Mouse (Mus musculus) kidney, embryonic 15.5 days (tissue): Measurements from ENCODE around the gene Creb3l1. TPM values are rescaled to one million over a fixed set of nuclear protein-coding genes. Genes with fewer than 3 reads are reported as not detected.
A peak's percentile ranks its signal among the peaks of the same experiment; 100 is the strongest.

Experiments used
- ATAC-seq: fragments of 200-750 bp; cut with Nextera tagmentation; replicated peaks from 2 replicates; pipeline ENCODE4 v1.8.0; 2017; ENCODE audit warnings: moderate TSS enrichment; ENCODE audit not compliant: low FRiP score
- H3K27ac ChIP-seq: fragments of 300-500 bp; sonication (generic); 2 replicates; pipeline ENCODE4 v1.5.1; 2015; ENCODE audit warnings: mild to moderate bottlenecking, inconsistent platforms
- H3K27me3 ChIP-seq: fragments of 300-500 bp; sonication (generic); 2 replicates; pipeline ENCODE4 v1.6.1; 2015; ENCODE audit warnings: inconsistent platforms
- H3K36me3 ChIP-seq: fragments of 300-500 bp; sonication (generic); 2 replicates; pipeline ENCODE4 v1.6.1; 2015; ENCODE audit warnings: inconsistent platforms
- H3K4me1 ChIP-seq: fragments of 300-500 bp; sonication (generic); 2 replicates; pipeline ENCODE4 v1.6.1; 2015; ENCODE audit warnings: inconsistent platforms
- H3K4me2 ChIP-seq: fragments of 300-500 bp; sonication (generic); 2 replicates; pipeline ENCODE4 v1.6.1; 2015; ENCODE audit warnings: moderate library complexity, mild to moderate bottlenecking, inconsistent platforms
- H3K4me3 ChIP-seq: fragments of 300-500 bp; sonication (generic); replicated peaks from 2 replicates; pipeline ENCODE4 v1.5.1; 2015; ENCODE audit warnings: mild to moderate bottlenecking, inconsistent platforms
- H3K9ac ChIP-seq: fragments of 300-500 bp; sonication (generic); 2 replicates; pipeline ENCODE4 v1.6.1; 2015; ENCODE audit warnings: mild to moderate bottlenecking, inconsistent platforms
- H3K9me3 ChIP-seq: fragments of 300-500 bp; sonication (generic); replicated peaks from 2 replicates; pipeline ENCODE4 v1.6.1; 2016; ENCODE audit warnings: inconsistent platforms
- WGBS: fragments of 180-500 bp; shearing (Covaris S2); methylation state at CpG from one replicate; pipeline ENCODE4 v1.1.7; 2015; ENCODE audit warnings: mixed read lengths; 5-methylcytosine and 5-hydroxymethylcytosine counted together
- polyA plus RNA-seq: library from polyadenylated mRNA; unstranded; fragments of >200 nt; fragmentation: Nextera tagmentation; extraction: Ambion mirVana; gene quantifications from 2 replicates; pipeline ENCODE4 v1.2.1, GENCODE M21; 2015

Gene Creb3l1
- polyA plus RNA-seq, 1 experiment from 2014 or later: 14.9 TPM

DNA sequence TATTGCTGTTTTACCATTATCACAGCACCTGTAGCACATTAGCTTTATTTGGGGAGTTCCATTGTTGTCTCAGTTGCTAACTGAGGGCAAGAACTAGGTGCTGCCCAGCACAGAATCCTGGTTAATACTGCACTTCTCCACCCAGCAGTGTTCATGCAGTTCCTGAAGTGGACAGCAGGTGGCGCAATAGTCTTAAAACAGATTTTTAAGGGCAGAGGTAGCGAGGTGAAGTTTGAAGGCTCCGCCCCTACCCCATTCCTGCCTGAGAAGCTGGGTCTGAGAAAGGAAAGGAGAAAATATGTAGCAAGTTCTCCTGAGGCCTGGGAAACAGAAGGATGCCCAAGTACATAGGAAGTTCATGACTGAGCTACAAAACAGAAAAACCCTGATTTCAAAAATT lies 36.8 kb downstream of the Creb3l1 start:
- ATAC-seq: no peak

DNA sequence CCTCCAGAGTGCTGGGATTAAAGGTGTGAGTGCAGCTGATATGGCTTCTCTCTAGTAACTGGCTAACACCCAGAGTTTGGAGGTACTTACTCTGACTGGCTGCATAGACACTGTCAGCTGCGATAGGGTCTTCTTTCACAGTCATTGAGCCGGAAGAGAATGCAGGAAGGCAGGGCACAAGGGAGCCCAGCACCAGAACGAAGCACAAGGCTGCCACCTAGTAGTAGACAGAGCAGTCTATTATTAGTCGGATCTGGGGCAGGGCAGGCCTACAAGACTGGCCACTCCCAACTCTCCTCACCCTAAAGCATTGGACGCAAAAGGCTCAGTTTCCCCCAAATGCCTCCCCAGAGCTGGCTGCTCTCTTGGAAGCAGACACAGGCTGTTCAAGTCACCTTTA lies 38.2 kb downstream of the Creb3l1 start:
- Histone ChIP-seq H3K27me3 (no peaks in the 10 kb centered on the region), H3K9me3 (no peaks in the 10 kb centered on the region), H3K9ac (no peak overlapping the region), H3K4me2 (no peak overlapping the region), H3K4me1 (peaks cover 35% of the 10 kb centered on the region), H3K4me3 (no peak overlapping the region), H3K36me3 (peaks cover 23% of the 10 kb centered on the region), H3K27ac (peak overlapping the region; percentile 41; the same call in 1 of the 2 replicates)
- ATAC-seq: peak; percentile 41; the same call in 1 of the 2 replicates
- WGBS: 8% methylated on average over 5 of the region's 5 CpGs

More for the DNA sequence above, 36.8 kb downstream of the Creb3l1 start:
- no peak overlapping the region for H3K4me3 ChIP-seq
- H3K9ac ChIP-seq: no peak overlapping the region
- peaks cover 25% of the 10 kb centered on the region for H3K36me3 ChIP-seq
- 2% methylated on average over 3 of the region's 3 CpGs for WGBS
- H3K9me3 ChIP-seq: no peaks in the 10 kb centered on the region
- no peak overlapping the region for H3K27ac ChIP-seq
- peaks cover 33% of the 10 kb centered on the region for H3K4me1 ChIP-seq
- H3K27me3 ChIP-seq: no peaks in the 10 kb centered on the region
- H3K4me2 ChIP-seq: no peak overlapping the region

DNA sequence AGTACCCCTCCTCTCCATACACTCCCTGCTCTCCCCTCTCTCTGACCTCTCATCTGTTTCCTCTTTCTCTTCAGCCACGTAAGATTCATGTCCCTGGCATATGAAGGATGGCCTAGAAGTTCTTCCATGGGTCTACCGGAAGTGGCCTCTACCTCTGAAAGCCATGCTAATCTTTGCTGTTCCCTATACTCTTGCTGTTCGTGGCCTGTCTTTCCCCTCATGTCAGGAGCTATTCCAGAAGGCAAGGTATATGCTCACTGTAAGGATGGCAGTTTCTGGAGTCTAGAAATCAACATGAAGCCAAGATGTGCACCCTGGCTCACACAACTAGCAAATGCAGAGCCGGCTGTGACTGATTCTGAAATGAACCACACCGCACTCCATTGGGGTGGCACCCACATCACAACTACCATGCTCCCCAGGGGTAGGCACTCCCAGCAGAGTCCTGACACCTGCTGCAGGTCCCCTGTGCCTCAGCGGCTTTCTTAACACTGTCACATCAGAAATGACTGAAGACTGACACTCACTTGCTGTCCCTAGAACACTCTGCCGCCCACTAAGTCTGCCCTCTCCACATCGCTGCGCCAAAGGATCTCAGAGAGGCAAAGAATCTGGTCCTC lies 39.3 kb downstream of the Creb3l1 start:
- H3K27ac ChIP-seq: peak overlapping the region; percentile 93
- H3K36me3 ChIP-seq: peaks cover 13% of the 10 kb centered on the region
- WGBS: 34% methylated on average over 9 of the region's 9 CpGs
- no peak overlapping the region for H3K9ac ChIP-seq
- H3K4me3 ChIP-seq: no peak overlapping the region
- no peaks in the 10 kb centered on the region for H3K27me3 ChIP-seq
- H3K9me3 ChIP-seq: no peaks in the 10 kb centered on the region
- H3K4me1 ChIP-seq: peaks cover 44% of the 10 kb centered on the region
- peak overlapping the region; percentile 53 for H3K4me2 ChIP-seq
- ATAC-seq: no peak; the same call in 1 of the 2 replicates

DNA sequence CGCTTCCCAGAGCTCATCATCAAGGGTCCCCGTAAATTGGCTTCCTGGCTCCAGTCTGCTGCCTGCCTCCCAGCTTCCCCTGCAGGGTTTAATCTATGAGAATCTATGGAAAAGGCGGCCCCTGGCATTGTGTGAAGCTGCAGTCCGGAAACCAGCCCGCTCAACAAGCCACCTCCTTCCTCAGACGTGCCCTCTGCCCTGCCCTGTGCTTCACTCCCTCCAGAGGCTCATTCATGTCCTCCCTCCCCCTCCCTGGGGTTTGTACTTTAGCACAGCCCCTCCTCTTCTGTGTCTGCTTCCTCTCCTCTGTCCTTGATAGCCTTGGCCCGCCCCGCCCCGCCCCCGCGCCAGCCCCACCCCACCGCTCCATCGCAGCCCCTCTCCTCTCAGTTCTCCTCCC lies 39.9 kb downstream of the Creb3l1 start:
- no peaks in the 10 kb centered on the region for H3K9me3 ChIP-seq
- WGBS: under 1% methylated on average over 10 of the region's 13 CpGs
- H3K9ac ChIP-seq: peak overlapping the region; percentile 33; the same call in 1 of the 2 replicates

DNA sequence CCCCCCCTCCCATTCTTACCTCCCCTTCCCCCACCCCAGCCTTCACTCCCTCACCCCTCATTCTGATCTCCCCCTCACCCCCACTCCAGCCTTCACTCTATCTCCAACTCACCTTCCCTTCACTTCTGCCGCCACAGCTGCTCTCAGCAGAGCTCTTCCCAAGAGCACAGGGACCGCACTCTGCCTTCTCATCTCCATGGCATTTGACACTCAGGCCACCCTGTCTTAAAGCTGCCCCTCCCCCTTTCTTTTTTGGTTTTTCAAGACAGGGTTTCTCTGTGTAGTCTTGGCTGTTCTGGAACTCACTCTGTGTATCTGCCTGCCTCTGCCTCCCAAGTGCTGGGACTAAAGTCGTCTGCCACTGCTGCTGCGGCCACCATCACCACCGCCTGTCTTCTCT lies 43.5 kb downstream of the Creb3l1 start:
- Histone ChIP-seq H3K27me3 (peaks cover 25% of the 10 kb centered on the region), H3K4me2 (no peak overlapping the region), H3K9ac (no peak overlapping the region), H3K4me1 (peaks cover 46% of the 10 kb centered on the region), H3K27ac (no peak overlapping the region), H3K9me3 (no peaks in the 10 kb centered on the region), H3K36me3 (peaks cover 5% of the 10 kb centered on the region; the same call in 1 of the 2 replicates), H3K4me3 (no peak overlapping the region)
- no peak for ATAC-seq
- 61% methylated on average over 5 of the region's 5 CpGs for WGBS

More for the DNA sequence above, 39.9 kb downstream of the Creb3l1 start:
- H3K4me1 ChIP-seq: peaks cover 44% of the 10 kb centered on the region
- peak overlapping the region; percentile 18; the same call in 1 of the 2 replicates for H3K4me3 ChIP-seq
- H3K27me3 ChIP-seq: no peaks in the 10 kb centered on the region
- peak; percentile 89 for ATAC-seq
- H3K27ac ChIP-seq: peak overlapping the region; percentile 93
- peak overlapping the region; percentile 53 for H3K4me2 ChIP-seq
- H3K36me3 ChIP-seq: peaks cover 7% of the 10 kb centered on the region

DNA sequence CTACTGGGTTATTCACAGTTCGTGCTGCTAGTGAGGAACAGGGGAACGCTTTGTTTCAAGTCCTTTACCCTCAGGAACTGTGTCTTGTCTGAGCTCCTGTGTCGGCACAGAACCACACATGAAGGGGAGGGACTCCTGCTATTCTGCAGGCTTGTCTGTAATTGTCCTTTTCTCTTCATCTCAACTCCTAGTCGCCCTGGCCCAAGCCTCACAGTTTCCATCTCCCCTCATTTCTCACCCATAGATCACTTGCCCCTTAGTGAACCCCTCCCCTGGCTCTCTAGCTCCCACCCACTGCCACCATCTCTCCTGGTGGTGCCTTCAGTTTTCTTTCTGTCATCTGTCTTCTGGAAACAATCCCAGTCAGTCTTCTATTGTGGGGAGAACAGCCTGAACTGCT lies 44.1 kb downstream of the Creb3l1 start:
- no peak for ATAC-seq
- Histone ChIP-seq H3K27me3 (peaks cover 31% of the 10 kb centered on the region), H3K9me3 (no peaks in the 10 kb centered on the region), H3K4me1 (peaks cover 47% of the 10 kb centered on the region), H3K27ac (0 out of 2 replicates have a peak overlapping the region, but pooled peaks have one; percentile 22), H3K9ac (no peak overlapping the region), H3K4me3 (no peak overlapping the region), H3K4me2 (no peak overlapping the region), H3K36me3 (peaks cover 5% of the 10 kb centered on the region; the same call in 1 of the 2 replicates)
- WGBS: 32% methylated on average over 4 of the region's 4 CpGs

DNA sequence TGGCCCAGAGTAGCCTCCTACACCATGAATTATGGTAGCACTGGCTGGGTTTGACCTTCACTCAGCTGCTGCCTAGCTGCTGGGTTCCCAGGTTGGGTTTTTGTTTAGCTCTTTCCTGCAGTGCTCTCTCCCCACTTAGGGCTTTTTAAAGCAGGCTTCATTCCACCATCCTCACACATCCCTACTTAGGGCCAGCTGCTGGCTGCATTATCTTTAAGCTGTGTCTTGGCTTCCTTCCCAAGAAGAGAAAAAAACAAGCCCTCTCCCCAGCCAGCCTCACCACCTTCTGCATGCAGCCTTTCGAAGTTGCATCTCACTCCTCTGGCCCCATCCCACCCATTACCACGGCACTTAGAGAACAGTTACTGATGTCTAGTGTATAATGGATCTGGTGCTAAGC lies 45.8 kb downstream of the Creb3l1 start:
- no peak for ATAC-seq
- H3K27ac ChIP-seq: no peak overlapping the region
- 24% methylated on average over 2 of the region's 2 CpGs for WGBS
- peaks cover 34% of the 10 kb centered on the region for H3K4me1 ChIP-seq
- H3K36me3 ChIP-seq: peaks cover 5% of the 10 kb centered on the region; the same call in 1 of the 2 replicates
- no peaks in the 10 kb centered on the region for H3K9me3 ChIP-seq
- peaks cover 48% of the 10 kb centered on the region for H3K27me3 ChIP-seq
- no peak overlapping the region for H3K4me3 ChIP-seq
- no peak overlapping the region for H3K4me2 ChIP-seq
- H3K9ac ChIP-seq: no peak overlapping the region

DNA sequence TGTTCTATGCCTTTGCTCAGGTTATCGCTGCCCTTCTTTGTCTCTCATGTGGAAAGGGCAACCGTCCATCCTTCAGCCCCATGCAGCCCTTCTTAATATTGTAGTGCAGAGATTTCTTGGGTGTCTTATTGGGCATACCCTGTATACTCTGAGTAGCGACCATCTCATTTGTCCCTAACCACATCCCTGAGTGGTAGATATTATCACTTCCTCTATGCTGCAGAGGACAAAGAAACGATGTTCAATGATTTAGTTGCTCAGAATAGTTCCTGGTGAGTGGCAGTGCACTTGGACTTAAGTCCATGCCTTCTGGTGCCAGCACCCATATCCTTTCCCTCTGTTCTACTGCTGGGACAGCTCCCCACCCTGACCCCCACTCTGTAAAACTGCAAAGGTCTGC lies 46.3 kb downstream of the Creb3l1 start:
- Histone ChIP-seq H3K4me2 (no peak overlapping the region), H3K27ac (no peak overlapping the region), H3K9me3 (no peaks in the 10 kb centered on the region), H3K9ac (no peak overlapping the region), H3K36me3 (peaks cover under 1% of the 10 kb centered on the region; the same call in 1 of the 2 replicates), H3K27me3 (peaks cover 54% of the 10 kb centered on the region), H3K4me1 (peaks cover 39% of the 10 kb centered on the region), H3K4me3 (no peak overlapping the region)
- WGBS: 81% methylated on average over 4 of the region's 4 CpGs
- no peak for ATAC-seq

DNA sequence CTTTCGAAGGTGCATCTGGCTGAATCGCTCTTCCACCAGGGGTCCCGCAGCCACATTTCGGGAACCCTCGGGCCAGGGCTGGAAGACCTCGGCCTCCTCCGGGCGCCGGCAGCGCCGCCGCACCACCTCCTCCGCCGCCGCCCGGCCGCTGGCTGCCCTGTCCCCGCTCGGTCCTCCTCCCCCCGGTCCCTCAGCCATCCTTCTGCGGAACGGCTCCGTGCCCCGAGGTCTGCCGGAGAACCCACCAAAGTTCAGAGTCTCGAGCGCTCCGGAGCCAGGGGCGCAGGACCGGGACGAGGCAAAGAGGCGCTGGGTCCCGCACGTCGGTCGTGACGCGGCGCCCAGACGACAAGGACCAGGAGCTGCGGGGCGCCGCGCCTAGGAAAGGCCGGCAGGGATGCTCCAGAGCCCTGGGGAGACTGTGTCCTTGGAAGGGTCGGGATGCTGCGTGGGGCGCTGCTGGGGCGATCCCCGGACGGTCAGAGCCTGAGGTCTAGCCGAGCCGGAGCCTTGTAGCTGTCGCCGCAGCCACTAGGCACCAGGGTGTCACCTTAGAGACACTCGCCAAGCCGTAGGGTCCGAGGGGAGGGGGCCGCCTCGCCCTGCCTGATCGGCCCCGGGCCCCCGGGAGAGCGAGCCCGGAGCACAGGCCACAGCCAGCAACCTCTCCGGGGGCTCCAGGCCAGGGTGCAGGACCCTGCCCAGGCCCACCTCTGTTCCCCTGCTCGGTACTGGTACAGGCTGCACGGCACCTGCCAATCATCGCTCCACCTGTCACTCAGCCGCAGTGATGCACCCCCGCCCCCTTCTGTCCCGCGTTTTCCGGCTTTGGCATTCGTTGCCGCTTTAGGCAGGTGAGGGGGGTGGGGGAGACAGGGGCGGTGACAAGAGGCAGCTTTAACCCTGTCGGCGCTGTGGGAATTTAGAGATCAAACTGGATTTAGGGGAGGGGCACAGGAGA lies 48.4 kb downstream of the Creb3l1 start, which contains the start of gene Dgkz:
Gene Dgkz, minus strand, starts transcription at position 284 of the 961 bp plus-strand sequence.
- Histone ChIP-seq H3K9me3 (no peaks in the 10 kb centered on the region), H3K4me2 (peak within 1 kb of the TSS; percentile 81), H3K27ac (no peak within 1 kb of the TSS), H3K4me1 (peaks cover 52% of the 10 kb centered on the region), H3K27me3 (peaks cover 65% of the 10 kb centered on the region), H3K9ac (peak within 1 kb of the TSS; percentile 35; the same call in 1 of the 2 replicates), H3K4me3 (peak within 1 kb of the TSS; percentile 45), H3K36me3 (no peaks in the 10 kb centered on the region)
- peak; percentile 30 for ATAC-seq
- WGBS: 1% methylated on average over 79 of the region's 79 CpGs

DNA sequence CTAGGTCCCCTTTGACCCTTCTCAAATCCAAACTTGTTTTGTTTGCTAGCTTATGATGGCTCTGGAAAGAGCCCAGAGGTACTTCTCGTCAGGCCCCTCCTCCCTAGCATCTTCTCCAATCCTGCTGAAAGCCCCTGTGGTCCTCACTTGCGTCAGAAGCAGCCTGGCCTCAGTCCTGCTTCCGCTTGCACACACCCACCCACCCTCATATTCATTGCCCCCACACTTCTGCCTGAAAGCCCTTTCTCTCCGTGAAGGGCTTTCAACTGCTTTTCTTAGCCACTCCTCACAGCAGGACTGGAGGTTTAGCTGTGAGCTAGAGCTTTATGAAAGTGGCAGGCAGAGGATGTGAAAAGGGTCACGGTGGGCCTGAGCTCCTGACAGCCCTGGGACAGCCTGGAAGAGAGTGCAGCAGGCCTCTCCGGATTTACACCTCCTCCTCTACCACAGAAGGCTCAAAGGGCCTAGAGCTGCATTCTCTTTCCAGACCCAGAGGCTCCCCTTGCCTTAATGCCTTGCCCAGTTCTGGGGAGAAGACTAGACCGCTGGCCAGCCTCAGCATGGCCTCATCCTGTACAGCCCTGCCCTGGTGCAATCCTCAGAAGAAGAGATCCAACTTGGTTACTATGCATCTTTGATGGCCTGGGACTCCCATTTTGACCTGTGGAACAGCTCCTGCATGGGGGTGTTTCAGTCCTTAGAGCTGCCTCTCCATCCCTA lies 50.7 kb downstream of the Creb3l1 start:
- no peak overlapping the region for H3K9ac ChIP-seq
- ATAC-seq: no peak
- H3K4me1 ChIP-seq: peaks cover 46% of the 10 kb centered on the region
- no peak overlapping the region for H3K27ac ChIP-seq
- no peaks in the 10 kb centered on the region for H3K9me3 ChIP-seq
- H3K36me3 ChIP-seq: no peaks in the 10 kb centered on the region
- H3K27me3 ChIP-seq: peaks cover 73% of the 10 kb centered on the region
- H3K4me3 ChIP-seq: no peak overlapping the region
- 50% methylated on average over 7 of the region's 7 CpGs for WGBS
- no peak overlapping the region for H3K4me2 ChIP-seq

DNA sequence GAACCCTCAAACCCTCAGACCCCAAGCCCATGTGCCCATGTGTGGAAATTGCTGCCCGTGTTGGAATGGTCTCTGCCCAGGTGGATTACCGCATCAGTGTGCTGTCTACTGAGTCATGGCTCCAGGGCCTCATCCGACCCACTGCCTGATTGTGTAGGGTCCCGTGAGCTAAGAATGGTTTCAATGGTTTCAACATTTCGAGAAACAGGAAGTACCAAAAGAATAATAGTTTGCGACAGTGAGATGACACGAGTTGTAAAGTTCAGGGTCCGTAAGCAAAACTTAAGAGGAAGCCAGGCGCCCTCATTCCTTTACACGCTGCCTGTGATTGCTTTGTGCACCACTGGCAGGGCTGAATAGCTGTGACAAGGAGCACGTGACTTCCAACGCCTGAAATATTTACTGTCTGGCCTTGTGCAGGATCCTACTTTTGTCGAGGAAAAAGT lies 52.2 kb downstream of the Creb3l1 start:
- peak overlapping the region; percentile 32 for H3K4me2 ChIP-seq
- H3K9me3 ChIP-seq: no peaks in the 10 kb centered on the region
- no peaks in the 10 kb centered on the region for H3K36me3 ChIP-seq
- H3K4me3 ChIP-seq: no peak overlapping the region
- H3K27ac ChIP-seq: peak overlapping the region; percentile 84
- no peak overlapping the region for H3K9ac ChIP-seq
- no peak for ATAC-seq
- 20% methylated on average over 13 of the region's 13 CpGs for WGBS
- H3K4me1 ChIP-seq: peaks cover 47% of the 10 kb centered on the region
- peaks cover 62% of the 10 kb centered on the region for H3K27me3 ChIP-seq
